Mouse (Mus musculus) heart, postnatal 4 days (tissue): Measurements from ENCODE around the gene Armc8. TPM values are rescaled to one million over a fixed set of nuclear protein-coding genes. Genes with fewer than 3 reads are reported as not detected.

Source experiments
- total RNA-seq, 2 experiments: library from RNA; stranded (reverse); gene quantifications; 2 replicates each; pipeline ENCODE4 v1.2.3; 2021

Gene Armc8
- total RNA-seq, 2 experiments from 2014 or later: 27.4 to 28.2 TPM

Other genes starting within 250 kb of the Armc8 start
- gene Esyt3, start 210.3 kb downstream of the Armc8 start, total RNA-seq: 1 to 10 TPM in 1 of 2 experiments, under 1 TPM in 1; 0.77 to 1.2 TPM
- 10 to 100 TPM; 11.6 to 13.2 TPM for gene Mras, start 131.5 kb downstream of the Armc8 start, total RNA-seq
- not detected for gene Nme9, start 117.4 kb downstream of the Armc8 start, total RNA-seq
- gene Dbr1, start 6.9 kb upstream of the Armc8 start, total RNA-seq: 10 to 100 TPM; 10.0 to 10.3 TPM
- not detected for gene A4gnt, start 43.6 kb upstream of the Armc8 start, total RNA-seq
- 10 to 100 TPM; 13.2 to 16.2 TPM for gene Dzip1l, start 60.6 kb upstream of the Armc8 start, total RNA-seq
- gene Cldn18, start 148.4 kb upstream of the Armc8 start, total RNA-seq: not detected